Mouse (Mus musculus): ENCODE data around the gene Ppp6r3. TPM values are rescaled to one million over a fixed set of nuclear protein-coding genes. Genes with fewer than 3 reads are reported as not detected.

The Ppp6r3 gene
- polyA plus RNA-seq, 1 experiment from 2014 or later, result 85.5 TPM

DNA sequence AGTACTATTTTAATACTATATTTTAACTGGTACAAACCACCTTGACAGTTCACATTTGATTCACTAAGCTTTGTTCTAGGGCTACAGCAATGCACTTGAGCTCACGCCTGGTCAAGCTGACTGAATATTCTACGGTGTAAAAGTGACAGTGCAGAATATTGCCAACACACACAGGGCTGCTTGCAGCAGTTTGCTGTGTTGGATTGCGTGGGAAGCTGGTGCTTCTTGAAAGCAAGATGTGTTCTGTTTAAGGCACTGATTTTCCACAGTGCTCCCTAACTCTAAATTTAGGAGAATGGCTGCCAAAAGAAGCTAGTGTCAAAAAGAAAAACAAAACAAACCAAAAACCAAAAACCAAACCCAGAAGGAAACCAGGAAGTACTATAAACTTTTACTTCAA is 98.6 kb downstream of the Ppp6r3 start:
- Histone ChIP-seq H3K27me3 (no peaks in the 10 kb centered on the region), H3K27ac (no peak overlapping the region), H3K4me1 (no peaks in the 10 kb centered on the region), H3K4me2 (no peak overlapping the region), H3K36me3 (replicated peaks) (peaks cover 74% of the 10 kb centered on the region), H3K9me3 (no peaks in the 10 kb centered on the region), H3K9ac (no peak overlapping the region), H3K4me3 (replicated peaks) (no peak overlapping the region)
- WGBS, result 95% methylated on average over 3 of the region's 3 CpGs
- no peak for ATAC-seq (ENCODE audit: low FRiP score)

DNA sequence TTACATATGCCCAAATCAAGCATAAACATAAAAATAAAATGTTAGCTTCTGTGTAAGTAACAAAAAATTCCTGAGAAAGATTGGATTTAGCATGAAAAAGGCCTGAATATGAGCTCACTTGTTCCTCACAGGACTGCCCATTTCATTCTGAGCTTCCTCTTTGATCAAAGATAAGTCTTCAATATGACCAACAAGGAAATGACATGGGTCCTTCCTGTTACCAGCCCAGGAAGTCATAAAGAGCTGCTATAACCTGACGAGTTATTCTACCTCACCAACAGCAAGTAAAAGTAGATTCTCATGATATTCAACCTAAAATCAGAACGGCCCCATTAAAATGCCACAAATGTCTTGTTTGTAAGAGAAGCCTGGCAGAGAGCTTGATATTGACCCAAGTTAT is 104.3 kb downstream of the Ppp6r3 start:
- H3K27me3 ChIP-seq, result no peaks in the 10 kb centered on the region
- H3K36me3 ChIP-seq (replicated peaks), result peaks cover 95% of the 10 kb centered on the region
- no peak overlapping the region for H3K4me2 ChIP-seq
- H3K4me1 ChIP-seq, result no peaks in the 10 kb centered on the region
- no peak overlapping the region for H3K9ac ChIP-seq
- H3K27ac ChIP-seq, result no peak overlapping the region
- WGBS, result 94% methylated on average over 2 of the region's 2 CpGs
- H3K4me3 ChIP-seq (replicated peaks), result no peak overlapping the region
- H3K9me3 ChIP-seq, result no peaks in the 10 kb centered on the region
- ATAC-seq (ENCODE audit: low FRiP score), result no peak

DNA sequence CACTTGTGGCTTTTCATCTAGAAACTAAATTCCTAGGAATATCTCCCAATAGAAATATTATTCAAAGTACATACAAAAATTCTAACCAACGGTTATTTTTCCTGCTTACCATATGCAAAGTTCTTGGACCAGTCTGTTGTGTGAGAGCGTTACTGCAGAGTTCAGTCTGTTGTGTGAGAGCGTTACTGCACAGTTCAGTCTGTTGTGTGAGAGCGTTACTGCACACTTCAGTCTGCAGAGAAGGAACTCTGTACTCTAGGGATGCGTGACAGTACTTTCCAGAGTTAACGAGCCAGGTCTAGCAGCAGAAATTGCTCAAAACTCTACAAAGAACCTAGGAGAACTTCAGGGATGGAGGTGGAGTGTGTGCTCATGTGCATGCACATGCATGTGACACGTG is 108.0 kb downstream of the Ppp6r3 start:
- Histone ChIP-seq H3K4me1 (no peaks in the 10 kb centered on the region), H3K9me3 (no peaks in the 10 kb centered on the region), H3K27me3 (no peaks in the 10 kb centered on the region), H3K27ac (no peak overlapping the region), H3K4me3 (replicated peaks) (no peak overlapping the region), H3K9ac (no peak overlapping the region), H3K36me3 (replicated peaks) (peaks cover 99% of the 10 kb centered on the region), H3K4me2 (no peak overlapping the region)
- ATAC-seq (ENCODE audit: low FRiP score), result no peak
- 91% methylated on average over 7 of the region's 7 CpGs for WGBS

DNA sequence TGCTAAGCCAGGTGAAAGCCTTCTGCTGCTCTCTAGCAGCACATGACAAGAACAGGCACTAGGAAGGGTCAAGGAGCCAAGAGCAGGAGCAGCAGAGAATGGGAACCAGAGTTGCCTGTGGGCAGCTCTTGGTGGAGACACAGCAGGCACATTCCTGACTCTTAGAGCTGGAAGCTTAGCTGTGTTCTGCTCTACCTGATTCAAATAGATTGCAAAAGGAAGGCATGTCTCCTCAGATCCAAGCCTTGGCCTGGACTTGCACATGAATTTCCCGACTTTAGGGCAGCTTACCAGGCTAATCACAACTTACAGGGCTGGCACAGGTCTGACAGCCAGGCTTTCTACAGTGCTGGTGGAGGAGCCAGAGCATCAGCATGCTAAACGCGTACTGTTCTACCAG is 115.6 kb downstream of the Ppp6r3 start:
- ATAC-seq (ENCODE audit: low FRiP score), result no peak
- Histone ChIP-seq H3K27ac (no peak overlapping the region), H3K9me3 (no peaks in the 10 kb centered on the region), H3K4me3 (replicated peaks) (no peak overlapping the region), H3K4me1 (no peaks in the 10 kb centered on the region), H3K9ac (no peak overlapping the region), H3K36me3 (replicated peaks) (peaks cover 99% of the 10 kb centered on the region), H3K4me2 (no peak overlapping the region), H3K27me3 (no peaks in the 10 kb centered on the region)
- WGBS, result 97% methylated on average over 3 of the region's 3 CpGs

DNA sequence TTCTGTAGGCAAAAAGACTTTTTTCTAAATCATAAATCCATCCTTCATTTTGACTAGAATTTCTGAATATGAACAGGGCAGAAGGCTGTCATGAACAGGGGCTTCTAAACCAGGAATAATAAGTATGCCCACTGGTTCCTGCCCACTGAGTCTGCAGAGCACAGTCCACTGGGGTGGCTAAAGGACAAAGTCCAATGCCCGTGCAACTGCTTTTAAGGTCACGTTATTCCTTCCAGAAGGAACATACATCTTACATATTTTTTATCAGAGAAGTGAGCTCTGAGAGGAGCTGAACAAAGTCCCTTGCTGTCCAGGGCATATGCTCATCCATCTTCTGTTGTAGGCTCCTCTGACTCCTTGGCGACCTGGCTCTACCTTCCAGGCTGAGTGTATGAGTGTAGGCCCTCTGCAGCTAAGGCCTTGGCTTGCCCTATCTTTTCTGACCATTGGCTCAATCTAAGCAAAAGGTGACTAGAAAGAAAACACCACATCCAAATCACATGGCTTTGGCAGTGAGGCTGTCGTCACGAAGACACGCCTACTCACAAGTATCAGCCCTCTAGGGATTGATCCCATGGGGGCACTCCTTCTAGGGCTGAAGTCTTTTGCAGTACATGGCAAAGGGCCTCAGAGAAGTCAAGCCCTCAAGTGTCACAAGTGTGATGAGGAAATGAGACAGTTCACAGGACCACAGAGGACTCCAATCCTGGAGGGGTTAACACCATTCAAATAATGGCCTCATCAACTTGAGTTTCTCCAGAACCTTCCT is 117.0 kb downstream of the Ppp6r3 start:
- H3K36me3 ChIP-seq (replicated peaks), result peaks cover 98% of the 10 kb centered on the region
- H3K9ac ChIP-seq, result no peak overlapping the region
- no peak overlapping the region for H3K4me3 ChIP-seq (replicated peaks)
- no peak overlapping the region for H3K4me2 ChIP-seq
- 95% methylated on average over 6 of the region's 6 CpGs for WGBS
- no peak for ATAC-seq (ENCODE audit: low FRiP score)
- H3K27ac ChIP-seq, result no peak overlapping the region
- no peaks in the 10 kb centered on the region for H3K4me1 ChIP-seq
- no peaks in the 10 kb centered on the region for H3K27me3 ChIP-seq
- no peaks in the 10 kb centered on the region for H3K9me3 ChIP-seq

DNA sequence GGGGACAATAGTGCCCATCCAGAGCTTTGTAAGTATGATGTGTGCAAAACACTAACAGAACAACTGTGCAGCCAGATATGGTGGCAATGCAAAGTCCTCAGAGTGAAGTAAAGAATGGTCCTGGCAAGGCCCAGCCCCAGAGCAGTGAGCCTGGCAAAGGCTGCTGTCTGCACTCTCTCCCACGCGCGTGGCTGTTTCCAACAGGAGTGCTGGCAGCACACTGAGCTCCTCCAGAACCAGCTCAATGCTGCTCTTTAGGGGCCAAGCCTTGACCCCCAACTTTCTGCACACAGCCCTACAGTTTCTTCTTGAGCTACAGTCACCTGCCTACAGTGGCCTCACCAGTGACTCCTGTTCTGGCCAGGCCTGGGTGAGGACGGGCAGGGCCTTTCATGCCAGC is 117.8 kb downstream of the Ppp6r3 start:
- ATAC-seq (ENCODE audit: low FRiP score), result no peak
- Histone ChIP-seq H3K9me3 (no peaks in the 10 kb centered on the region), H3K4me2 (no peak overlapping the region), H3K4me3 (replicated peaks) (no peak overlapping the region), H3K9ac (no peak overlapping the region), H3K27me3 (no peaks in the 10 kb centered on the region), H3K4me1 (no peaks in the 10 kb centered on the region), H3K27ac (no peak overlapping the region), H3K36me3 (replicated peaks) (peaks cover 96% of the 10 kb centered on the region)
- 95% methylated on average over 4 of the region's 4 CpGs for WGBS

DNA sequence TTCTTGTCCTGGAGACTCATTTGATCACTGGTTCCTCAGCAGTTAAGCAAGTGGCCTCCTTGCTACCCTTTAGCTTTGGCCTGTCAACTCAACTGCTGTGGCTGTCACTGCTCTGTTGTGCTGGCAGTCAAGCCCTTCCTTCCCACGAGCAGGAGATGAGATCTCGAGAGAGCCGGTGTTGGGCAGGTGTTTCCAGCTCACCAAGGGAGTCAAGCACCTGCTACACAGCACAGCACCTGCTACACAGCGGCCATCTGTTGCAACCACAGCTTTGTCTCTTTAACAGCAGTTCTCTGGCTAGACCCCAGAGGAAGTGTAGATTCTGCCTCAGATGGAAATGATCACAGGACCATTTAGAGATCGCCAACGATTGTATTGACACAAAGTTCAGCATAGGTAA is 123.9 kb downstream of the Ppp6r3 start:
- H3K9ac ChIP-seq, result no peak overlapping the region
- ATAC-seq (ENCODE audit: low FRiP score), result peak; percentile 63; the same call in 1 of the 2 replicates
- no peaks in the 10 kb centered on the region; the same call in 1 of the 2 replicates for H3K9me3 ChIP-seq
- H3K36me3 ChIP-seq (replicated peaks), result peaks cover 36% of the 10 kb centered on the region
- no peak overlapping the region for H3K4me3 ChIP-seq (replicated peaks)
- H3K27me3 ChIP-seq, result no peaks in the 10 kb centered on the region
- peak overlapping the region; percentile 31; the same call in 1 of the 2 replicates for H3K27ac ChIP-seq
- 70% methylated on average over 6 of the region's 6 CpGs for WGBS
- no peak overlapping the region for H3K4me2 ChIP-seq
- peaks cover 5% of the 10 kb centered on the region; the same call in 1 of the 2 replicates for H3K4me1 ChIP-seq

DNA sequence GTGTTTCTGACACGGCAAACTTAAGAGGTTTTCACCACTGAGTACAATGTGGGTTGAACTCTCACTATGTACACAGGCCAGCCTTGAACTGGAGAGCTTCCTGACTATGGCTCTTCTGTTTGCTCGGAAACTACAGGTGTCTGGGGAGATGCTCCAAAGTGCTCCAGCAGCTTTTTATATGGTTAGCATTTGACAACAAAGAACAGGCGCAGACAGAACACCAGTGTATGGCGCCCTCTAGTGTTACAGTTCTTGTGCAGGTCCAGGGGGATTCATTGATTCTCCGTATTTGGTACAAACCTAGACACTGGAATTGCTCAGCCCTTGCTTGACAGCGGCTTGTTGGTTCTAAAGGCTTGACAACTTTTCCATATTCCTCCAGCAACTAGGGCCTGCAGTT is 124.4 kb downstream of the Ppp6r3 start:
- Histone ChIP-seq H3K4me1 (peaks cover 5% of the 10 kb centered on the region; the same call in 1 of the 2 replicates), H3K36me3 (replicated peaks) (peaks cover 31% of the 10 kb centered on the region), H3K27me3 (no peaks in the 10 kb centered on the region), H3K9me3 (no peaks in the 10 kb centered on the region; the same call in 1 of the 2 replicates), H3K4me2 (no peak overlapping the region), H3K4me3 (replicated peaks) (no peak overlapping the region), H3K27ac (0 out of 2 replicates have a peak overlapping the region, but pooled peaks have one; percentile 31), H3K9ac (no peak overlapping the region)
- WGBS, result 26% methylated on average over 6 of the region's 6 CpGs
- ATAC-seq (ENCODE audit: low FRiP score), result peak; percentile 87

DNA sequence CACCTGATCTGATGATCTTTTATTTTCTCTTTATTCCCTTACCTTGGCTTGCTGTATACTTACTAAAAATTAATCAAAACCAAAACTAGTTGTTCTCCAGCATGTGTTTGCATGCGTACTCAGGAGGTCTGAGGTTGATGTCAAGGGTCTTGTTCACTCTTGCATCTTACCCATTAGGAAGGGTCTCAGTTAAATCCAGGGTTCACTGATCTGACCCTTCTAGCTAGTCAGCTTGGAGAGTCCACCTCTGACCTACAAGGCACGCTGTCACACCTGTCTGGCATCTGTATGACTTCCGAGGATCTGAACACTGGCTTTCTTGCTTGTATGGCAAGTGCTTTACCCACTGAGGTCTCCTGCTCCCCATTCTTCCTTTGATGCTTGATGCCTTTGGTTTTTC is 124.8 kb downstream of the Ppp6r3 start:
- Histone ChIP-seq H3K27ac (no peak overlapping the region), H3K9ac (no peak overlapping the region), H3K4me2 (no peak overlapping the region), H3K4me3 (replicated peaks) (no peak overlapping the region), H3K36me3 (replicated peaks) (peaks cover 26% of the 10 kb centered on the region), H3K27me3 (no peaks in the 10 kb centered on the region), H3K9me3 (no peaks in the 10 kb centered on the region; the same call in 1 of the 2 replicates), H3K4me1 (peaks cover 5% of the 10 kb centered on the region; the same call in 1 of the 2 replicates)
- 0 out of 2 replicates have a peak, but pooled peaks have one; percentile 24 for ATAC-seq (ENCODE audit: low FRiP score)
- WGBS, result 95% methylated on average over 3 of the region's 3 CpGs

DNA sequence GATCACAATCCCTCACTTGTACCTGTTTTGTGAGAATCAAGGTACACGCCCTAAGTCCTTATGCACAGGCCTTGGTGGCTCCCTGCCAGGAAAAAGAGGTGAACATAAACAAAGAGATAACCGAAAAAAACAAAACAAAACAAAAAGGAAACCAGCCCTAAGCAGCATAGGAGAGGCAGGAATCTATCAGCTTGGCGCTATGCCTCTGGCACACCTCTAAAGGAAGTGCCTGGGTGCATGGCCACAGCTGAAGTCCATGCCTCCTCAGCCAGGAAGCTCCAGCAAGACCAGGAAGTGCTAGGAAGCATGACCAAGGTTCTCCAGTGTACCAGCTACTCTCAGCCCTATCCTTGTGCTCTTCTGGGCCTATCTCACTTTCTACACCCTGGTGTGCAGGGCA is 126.3 kb downstream of the Ppp6r3 start:
- Histone ChIP-seq H3K27ac (no peak overlapping the region), H3K4me3 (replicated peaks) (no peak overlapping the region), H3K4me1 (peaks cover 5% of the 10 kb centered on the region; the same call in 1 of the 2 replicates), H3K9me3 (no peaks in the 10 kb centered on the region; the same call in 1 of the 2 replicates), H3K9ac (no peak overlapping the region), H3K36me3 (replicated peaks) (peaks cover 12% of the 10 kb centered on the region), H3K4me2 (no peak overlapping the region), H3K27me3 (no peaks in the 10 kb centered on the region)
- ATAC-seq (ENCODE audit: low FRiP score), result no peak
- WGBS, result 80% methylated on average over 3 of the region's 3 CpGs

DNA sequence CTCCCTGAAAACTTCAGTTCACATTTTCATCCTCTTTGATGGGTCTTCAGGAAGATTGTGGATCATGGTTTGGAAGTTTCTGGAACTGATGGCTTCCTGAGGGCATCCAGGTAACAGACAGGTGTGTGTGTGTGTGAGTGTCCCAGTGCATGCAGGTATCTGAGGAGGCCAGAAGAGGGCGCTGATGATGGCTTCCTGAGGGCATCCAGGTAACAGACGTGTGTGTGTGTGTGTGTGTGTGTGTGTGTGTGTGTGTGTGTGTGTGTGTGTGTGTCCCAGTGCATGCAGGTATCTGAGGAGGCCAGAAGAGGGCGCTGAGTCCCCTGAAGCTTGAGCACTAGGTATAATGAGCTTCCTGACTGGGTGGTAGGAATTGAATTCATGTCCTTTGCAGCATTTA is 128.2 kb downstream of the Ppp6r3 start:
- no peak for ATAC-seq (ENCODE audit: low FRiP score)
- Histone ChIP-seq H3K4me1 (peaks cover 5% of the 10 kb centered on the region; the same call in 1 of the 2 replicates), H3K27me3 (peaks cover 12% of the 10 kb centered on the region; the same call in 1 of the 2 replicates), H3K4me2 (no peak overlapping the region), H3K9ac (no peak overlapping the region), H3K4me3 (replicated peaks) (no peak overlapping the region), H3K36me3 (replicated peaks) (no peaks in the 10 kb centered on the region), H3K27ac (no peak overlapping the region), H3K9me3 (no peaks in the 10 kb centered on the region; the same call in 1 of the 2 replicates)
- 71% methylated on average over 3 of the region's 3 CpGs for WGBS

DNA sequence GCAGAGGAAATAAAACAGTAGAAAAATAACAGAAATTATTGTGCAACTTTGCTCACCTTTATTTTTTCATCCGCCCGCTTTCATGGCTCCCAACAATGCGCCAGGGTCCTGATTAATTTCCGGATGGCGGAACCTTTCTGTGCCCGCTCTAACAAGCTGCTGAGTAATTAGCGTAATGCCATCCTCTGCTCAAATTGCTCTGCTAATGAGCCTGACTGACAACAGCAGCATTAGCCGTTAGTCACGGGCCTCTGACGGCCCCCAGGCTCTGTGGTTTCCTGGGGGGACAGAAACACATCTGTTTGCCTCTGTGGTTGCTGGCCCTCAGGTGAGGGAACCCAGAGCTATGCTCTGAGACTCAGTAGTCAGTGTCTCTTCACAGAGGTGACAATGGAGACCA is 134.5 kb downstream of the Ppp6r3 start:
- H3K27ac ChIP-seq, result peak overlapping the region; percentile 50; the same call in 1 of the 2 replicates
- H3K4me1 ChIP-seq, result peaks cover 12% of the 10 kb centered on the region
- H3K36me3 ChIP-seq (replicated peaks), result no peaks in the 10 kb centered on the region
- peak; percentile 74; the same call in 1 of the 2 replicates for ATAC-seq (ENCODE audit: low FRiP score)
- H3K27me3 ChIP-seq, result peaks cover 31% of the 10 kb centered on the region
- WGBS, result 20% methylated on average over 10 of the region's 10 CpGs
- H3K9ac ChIP-seq, result no peak overlapping the region
- H3K9me3 ChIP-seq, result no peaks in the 10 kb centered on the region
- peak overlapping the region; percentile 35 for H3K4me2 ChIP-seq
- no peak overlapping the region for H3K4me3 ChIP-seq (replicated peaks)

DNA sequence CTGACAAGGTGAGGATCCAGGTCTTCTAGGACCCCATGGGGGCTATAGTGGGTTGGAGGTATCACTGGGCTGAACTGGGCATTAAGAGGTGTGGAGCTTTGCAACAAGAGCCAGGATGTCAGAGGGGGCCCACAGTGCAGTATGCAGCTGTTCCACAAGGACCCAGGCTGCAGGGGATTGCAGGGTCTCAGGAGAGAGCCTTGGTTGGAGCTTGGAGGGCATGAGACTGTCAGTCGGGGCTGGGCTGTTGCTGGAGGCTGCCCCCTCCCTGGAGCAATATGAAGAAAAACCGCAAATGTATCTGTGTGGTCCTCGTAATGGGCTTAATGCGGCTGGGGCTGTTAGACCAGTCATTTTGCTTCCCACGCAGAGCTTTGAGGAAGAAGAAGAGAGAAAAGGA is 134.9 kb downstream of the Ppp6r3 start:
- H3K4me3 ChIP-seq (replicated peaks), result no peak overlapping the region
- peaks cover 12% of the 10 kb centered on the region for H3K4me1 ChIP-seq
- peak overlapping the region; percentile 35 for H3K4me2 ChIP-seq
- H3K9ac ChIP-seq, result no peak overlapping the region
- ATAC-seq (ENCODE audit: low FRiP score), result peak; percentile 73; the same call in 1 of the 2 replicates
- WGBS, result 23% methylated on average over 5 of the region's 5 CpGs
- peaks cover 31% of the 10 kb centered on the region for H3K27me3 ChIP-seq
- peak overlapping the region; percentile 50; the same call in 1 of the 2 replicates for H3K27ac ChIP-seq
- no peaks in the 10 kb centered on the region for H3K9me3 ChIP-seq
- no peaks in the 10 kb centered on the region for H3K36me3 ChIP-seq (replicated peaks)

All from forebrain, embryonic 12.5 days (tissue).